Mouse (Mus musculus): ENCODE measurements around the gene Tspan9. TPM values are rescaled to one million over a fixed set of nuclear protein-coding genes. Genes with fewer than 3 reads are reported as not detected.

The Tspan9 gene
- polyA plus RNA-seq, 1 experiment from 2014 or later = 66.0 TPM

GRCm38 (mm10) chr6:127980381-127981045, 162.9 kb downstream of the Tspan9 start:
- no peak overlapping the region for H3K9ac ChIP-seq (ENCODE audit: low read length)
- no peak overlapping the region for H3K4me2 ChIP-seq (ENCODE audit: low read depth)
- peaks cover 12% of the 10 kb centered on the region; the same call in 1 of the 2 replicates for H3K4me1 ChIP-seq (ENCODE audit: control insufficient read depth, insufficient read depth, low read length)
- ATAC-seq (ENCODE audit: insufficient read depth, low FRiP score, low TSS enrichment) (no peak), DNase-seq (ENCODE audit: low spot score) (no peak)
- no peak overlapping the region for H3K4me3 ChIP-seq (ENCODE audit: low read depth, low read length)
- 64% methylated on average over 11 of the region's 11 CpGs for whole genome bisulfite sequencing
- no peaks in the 10 kb centered on the region for H3K36me3 ChIP-seq (ENCODE audit: control insufficient read depth, insufficient read depth, low read length)
- H3K27me3 ChIP-seq (ENCODE audit: control insufficient read depth, insufficient read depth, low read length) = no peaks in the 10 kb centered on the region
- no peaks in the 10 kb centered on the region for H3K9me3 ChIP-seq (ENCODE audit: control insufficient read depth, low read length)
- H3K27ac ChIP-seq (ENCODE audit: low read depth, low read length) = no peak overlapping the region

GRCm38 (mm10) chr6:127979831-127980230, 163.6 kb downstream of the Tspan9 start:
- Histone ChIP-seq H3K4me2 (ENCODE audit: low read depth) (no peak overlapping the region), H3K27me3 (ENCODE audit: control insufficient read depth, insufficient read depth, low read length) (no peaks in the 10 kb centered on the region), H3K9me3 (ENCODE audit: control insufficient read depth, low read length) (no peaks in the 10 kb centered on the region), H3K4me3 (ENCODE audit: low read depth, low read length) (no peak overlapping the region), H3K27ac (ENCODE audit: low read depth, low read length) (no peak overlapping the region), H3K9ac (ENCODE audit: low read length) (no peak overlapping the region), H3K4me1 (ENCODE audit: control insufficient read depth, insufficient read depth, low read length) (peaks cover 14% of the 10 kb centered on the region), H3K36me3 (ENCODE audit: control insufficient read depth, insufficient read depth, low read length) (no peaks in the 10 kb centered on the region)
- DNase-seq (ENCODE audit: low spot score) = no peak
- 89% methylated on average over 5 of the region's 5 CpGs for WGBS
- no peak for ATAC-seq (ENCODE audit: insufficient read depth, low FRiP score, low TSS enrichment)

- ATAC-seq (ENCODE audit: insufficient read depth, low FRiP score, low TSS enrichment) = no peak
- Histone ChIP-seq H3K9ac (ENCODE audit: low read length) (no peak overlapping the region), H3K4me2 (ENCODE audit: low read depth) (no peak overlapping the region), H3K4me3 (ENCODE audit: low read depth, low read length) (no peak overlapping the region), H3K27me3 (ENCODE audit: control insufficient read depth, insufficient read depth, low read length) (no peaks in the 10 kb centered on the region), H3K27ac (ENCODE audit: low read depth, low read length) (no peak overlapping the region), H3K36me3 (ENCODE audit: control insufficient read depth, insufficient read depth, low read length) (no peaks in the 10 kb centered on the region), H3K9me3 (ENCODE audit: control insufficient read depth, low read length) (no peaks in the 10 kb centered on the region), H3K4me1 (ENCODE audit: control insufficient read depth, insufficient read depth, low read length) (peaks cover 22% of the 10 kb centered on the region)
- WGBS = 50% methylated on average over 20 of the region's 20 CpGs
- DNase-seq (ENCODE audit: low spot score) = no peak
Measured at GRCm38 (mm10) chr6:127978941-127979340, 164.5 kb downstream of the Tspan9 start.

GRCm38 (mm10) chr6:127976695-127977094, 166.7 kb downstream of the Tspan9 start:
- peaks cover 31% of the 10 kb centered on the region for H3K4me1 ChIP-seq (ENCODE audit: control insufficient read depth, insufficient read depth, low read length)
- no peak for DNase-seq (ENCODE audit: low spot score)
- no peaks in the 10 kb centered on the region for H3K27me3 ChIP-seq (ENCODE audit: control insufficient read depth, insufficient read depth, low read length)
- H3K27ac ChIP-seq (ENCODE audit: low read depth, low read length) = no peak overlapping the region
- H3K4me3 ChIP-seq (ENCODE audit: low read depth, low read length) = no peak overlapping the region
- H3K36me3 ChIP-seq (ENCODE audit: control insufficient read depth, insufficient read depth, low read length) = no peaks in the 10 kb centered on the region
- no peaks in the 10 kb centered on the region for H3K9me3 ChIP-seq (ENCODE audit: control insufficient read depth, low read length)
- no peak overlapping the region for H3K9ac ChIP-seq (ENCODE audit: low read length)
- ATAC-seq (ENCODE audit: insufficient read depth, low FRiP score, low TSS enrichment) = no peak
- H3K4me2 ChIP-seq (ENCODE audit: low read depth) = no peak overlapping the region
- 90% methylated on average over 6 of the region's 6 CpGs for WGBS

GRCm38 (mm10) chr6:127974000-127974399, 169.4 kb downstream of the Tspan9 start:
- Histone ChIP-seq H3K4me3 (ENCODE audit: low read depth, low read length) (no peak overlapping the region), H3K4me2 (ENCODE audit: low read depth) (no peak overlapping the region), H3K9me3 (ENCODE audit: control insufficient read depth, low read length) (no peaks in the 10 kb centered on the region), H3K9ac (ENCODE audit: low read length) (no peak overlapping the region), H3K36me3 (ENCODE audit: control insufficient read depth, insufficient read depth, low read length) (no peaks in the 10 kb centered on the region), H3K27me3 (ENCODE audit: control insufficient read depth, insufficient read depth, low read length) (no peaks in the 10 kb centered on the region), H3K27ac (ENCODE audit: low read depth, low read length) (peak overlapping the region; percentile 42; the same call in 1 of the 2 replicates), H3K4me1 (ENCODE audit: control insufficient read depth, insufficient read depth, low read length) (peaks cover 22% of the 10 kb centered on the region)
- ATAC-seq (ENCODE audit: insufficient read depth, low FRiP score, low TSS enrichment) (peak; percentile 43), DNase-seq (ENCODE audit: low spot score) (peak; percentile 36)
- 26% methylated on average over 9 of the region's 9 CpGs for WGBS

- Histone ChIP-seq H3K4me3 (ENCODE audit: low read depth, low read length) (no peak overlapping the region), H3K27ac (ENCODE audit: low read depth, low read length) (peak overlapping the region; percentile 42; the same call in 1 of the 2 replicates), H3K4me2 (ENCODE audit: low read depth) (no peak overlapping the region), H3K36me3 (ENCODE audit: control insufficient read depth, insufficient read depth, low read length) (no peaks in the 10 kb centered on the region), H3K4me1 (ENCODE audit: control insufficient read depth, insufficient read depth, low read length) (peaks cover 19% of the 10 kb centered on the region), H3K9me3 (ENCODE audit: control insufficient read depth, low read length) (no peaks in the 10 kb centered on the region), H3K9ac (ENCODE audit: low read length) (no peak overlapping the region), H3K27me3 (ENCODE audit: control insufficient read depth, insufficient read depth, low read length) (no peaks in the 10 kb centered on the region)
- ATAC-seq (ENCODE audit: insufficient read depth, low FRiP score, low TSS enrichment) (peak; percentile 50), DNase-seq (ENCODE audit: low spot score) (peak; percentile 56)
- WGBS = 13% methylated on average over 6 of the region's 6 CpGs
Measured at GRCm38 (mm10) chr6:127973553-127973952, 169.8 kb downstream of the Tspan9 start.

GRCm38 (mm10) chr6:127971931-127972330, 171.5 kb downstream of the Tspan9 start:
- Histone ChIP-seq H3K4me2 (ENCODE audit: low read depth) (no peak overlapping the region), H3K9ac (ENCODE audit: low read length) (no peak overlapping the region), H3K27ac (ENCODE audit: low read depth, low read length) (no peak overlapping the region), H3K36me3 (ENCODE audit: control insufficient read depth, insufficient read depth, low read length) (no peaks in the 10 kb centered on the region), H3K4me3 (ENCODE audit: low read depth, low read length) (no peak overlapping the region), H3K4me1 (ENCODE audit: control insufficient read depth, insufficient read depth, low read length) (peaks cover 19% of the 10 kb centered on the region), H3K27me3 (ENCODE audit: control insufficient read depth, insufficient read depth, low read length) (no peaks in the 10 kb centered on the region), H3K9me3 (ENCODE audit: control insufficient read depth, low read length) (no peaks in the 10 kb centered on the region)
- no peak for ATAC-seq (ENCODE audit: insufficient read depth, low FRiP score, low TSS enrichment)
- no peak for DNase-seq (ENCODE audit: low spot score)
- WGBS = 88% methylated on average over 5 of the region's 5 CpGs

- DNase-seq (ENCODE audit: low spot score) (no peak), ATAC-seq (ENCODE audit: insufficient read depth, low FRiP score, low TSS enrichment) (no peak)
- no peak overlapping the region for H3K4me2 ChIP-seq (ENCODE audit: low read depth)
- H3K27ac ChIP-seq (ENCODE audit: low read depth, low read length) = no peak overlapping the region
- WGBS = 58% methylated on average over 5 of the region's 5 CpGs
- H3K9me3 ChIP-seq (ENCODE audit: control insufficient read depth, low read length) = no peaks in the 10 kb centered on the region
- no peak overlapping the region for H3K4me3 ChIP-seq (ENCODE audit: low read depth, low read length)
- no peaks in the 10 kb centered on the region for H3K36me3 ChIP-seq (ENCODE audit: control insufficient read depth, insufficient read depth, low read length)
- no peak overlapping the region for H3K9ac ChIP-seq (ENCODE audit: low read length)
- no peaks in the 10 kb centered on the region for H3K27me3 ChIP-seq (ENCODE audit: control insufficient read depth, insufficient read depth, low read length)
- H3K4me1 ChIP-seq (ENCODE audit: control insufficient read depth, insufficient read depth, low read length) = peaks cover 19% of the 10 kb centered on the region
Measured at GRCm38 (mm10) chr6:127970848-127971247, 172.5 kb downstream of the Tspan9 start.

- H3K9me3 ChIP-seq (ENCODE audit: control insufficient read depth, low read length) = no peaks in the 10 kb centered on the region
- no peaks in the 10 kb centered on the region for H3K27me3 ChIP-seq (ENCODE audit: control insufficient read depth, insufficient read depth, low read length)
- DNase-seq (ENCODE audit: low spot score) (peak; percentile 82), ATAC-seq (ENCODE audit: insufficient read depth, low FRiP score, low TSS enrichment) (peak; percentile 35; the same call in 1 of the 2 replicates)
- H3K4me1 ChIP-seq (ENCODE audit: control insufficient read depth, insufficient read depth, low read length) = peaks cover 19% of the 10 kb centered on the region
- no peak overlapping the region for H3K4me2 ChIP-seq (ENCODE audit: low read depth)
- H3K36me3 ChIP-seq (ENCODE audit: control insufficient read depth, insufficient read depth, low read length) = no peaks in the 10 kb centered on the region
- 10% methylated on average over 7 of the region's 7 CpGs for WGBS
- H3K4me3 ChIP-seq (ENCODE audit: low read depth, low read length) = no peak overlapping the region
- H3K27ac ChIP-seq (ENCODE audit: low read depth, low read length) = no peak overlapping the region
- no peak overlapping the region for H3K9ac ChIP-seq (ENCODE audit: low read length)
Measured at GRCm38 (mm10) chr6:127970120-127970519, 173.3 kb downstream of the Tspan9 start.

All from neural tube, embryonic 11.5 days (tissue).